Mouse (Mus musculus) thymus, adult 2 months (tissue): ENCODE data around the gene Sema6c.

Experiments
- CTCF ChIP-seq: fragments of 200-500 bp; IDR thresholded peaks from 2 replicates; pipeline ENCODE4 v1.5.1; 2012; ENCODE audit warnings: mild to moderate bottlenecking, control low read depth, low read length, moderate library complexity, borderline replicate concordance; ENCODE audit not compliant: control insufficient read depth, poor library complexity, insufficient read depth; ENCODE audit errors: extremely low read depth
- POLR2A ChIP-seq: fragments of 200-500 bp; IDR thresholded peaks from 2 replicates; pipeline ENCODE4 v1.6.1; 2012; ENCODE audit warnings: mild to moderate bottlenecking, low read length, control low read depth, moderate library complexity; ENCODE audit not compliant: control insufficient read depth, poor library complexity, insufficient read depth; ENCODE audit errors: extremely low read depth

DNA sequence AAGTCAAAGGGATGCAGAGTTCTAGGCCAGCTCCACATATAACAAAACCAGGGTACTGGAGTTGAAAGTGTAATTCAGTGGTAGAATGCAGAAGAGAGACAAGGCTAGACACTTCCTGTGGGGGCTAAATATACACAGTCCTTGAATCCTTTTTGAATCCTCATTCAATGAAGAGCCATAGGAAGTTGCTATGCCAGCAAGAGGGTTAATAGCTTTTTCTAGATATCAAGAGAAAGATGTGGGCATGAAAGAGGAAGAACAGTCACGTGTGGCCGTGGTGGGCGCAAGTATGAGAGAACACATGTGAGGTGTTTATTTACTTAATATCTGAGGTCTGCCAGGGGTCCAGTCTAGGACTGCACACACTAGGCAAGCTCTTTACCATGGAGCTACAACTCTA, 23.9 kb upstream of the Sema6c start:
- no peak for TF ChIP-seq CTCF
- TF ChIP-seq POLR2A, result no peak
